In the genomic region with DNA sequence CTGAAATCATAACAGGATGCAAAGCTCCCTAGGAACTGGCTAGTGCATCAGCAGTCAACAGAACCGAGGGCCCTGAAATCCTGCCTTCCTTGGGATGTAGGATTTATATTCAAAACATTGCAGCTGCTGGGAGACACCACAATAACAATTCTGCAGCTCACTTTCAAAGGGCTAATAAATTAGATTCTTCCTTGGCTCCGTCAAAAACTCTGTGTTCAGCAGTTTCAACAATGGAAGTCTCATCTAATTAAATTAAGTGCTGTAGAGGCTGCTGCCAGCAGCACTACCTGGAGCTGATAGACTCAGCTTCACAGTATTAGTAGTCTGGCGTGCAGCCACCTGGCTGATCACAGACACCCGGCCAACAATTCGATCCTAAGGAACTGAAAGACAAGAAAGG, we compare ENCODE assay signal across 11 mouse cellular contexts.
A peak's percentile ranks its signal among the peaks of the same experiment; 100 is the strongest.
DNase-seq lines count a peak whose midpoint lies in the region; ATAC-seq and TF ChIP-seq lines count a peak whose summit lies in the region.
"Had no signal": no experiment of that assay in that cellular context is flagged by ENCODE, and none has a peak within 500 bp of the region (broad histone marks: within the 10 kb centered on the region; RNA-seq: fewer than 3 reads in every experiment).

No protein-coding gene starts in this region.

- H3K27me3 ChIP-seq in forebrain, embryonic 13.5 days, result no peaks in the 10 kb centered on the region
- no peaks in the 10 kb centered on the region for H3K27me3 ChIP-seq in forebrain, embryonic 10.5 days (ENCODE audit: poor library complexity, severe bottlenecking)
- no peaks in the 10 kb centered on the region for H3K27me3 ChIP-seq in limb, embryonic 13.5 days
- H3K27me3 ChIP-seq in limb, embryonic 10.5 days (ENCODE audit: low read depth, poor library complexity, severe bottlenecking), result no peaks in the 10 kb centered on the region
- H3K27me3 ChIP-seq in embryonic facial prominence, embryonic 13.5 days, result no peaks in the 10 kb centered on the region
- H3K27me3 ChIP-seq in limb, embryonic 14.5 days (ENCODE audit: control insufficient read depth, insufficient read depth, low read length), result no peaks in the 10 kb centered on the region
- H3K27me3 ChIP-seq: lung, embryonic 15.5 days had no signal

- H3K4me2 ChIP-seq in forebrain, embryonic 13.5 days, result peak overlapping the region; percentile 12
- H3K4me2 ChIP-seq in limb, embryonic 13.5 days (replicated peaks), result peak overlapping the region; percentile 21; the same call in 1 of the 2 replicates
- H3K4me2 ChIP-seq in embryonic facial prominence, embryonic 13.5 days, result peak overlapping the region; percentile 41
- peak overlapping the region; percentile 4; the same call in 1 of the 2 replicates for H3K4me2 ChIP-seq in limb, embryonic 14.5 days (replicated peaks; ENCODE audit: low read depth, low read length, severe bottlenecking)
- H3K4me2 ChIP-seq: lung, embryonic 15.5 days had no signal

- 16% methylated on average over 5 of the region's 5 CpGs for WGBS in forebrain, embryonic 13.5 days
- 30% methylated on average over 5 of the region's 5 CpGs for WGBS in forebrain, embryonic 10.5 days
- WGBS in limb, embryonic 13.5 days, result 26% methylated on average over 5 of the region's 5 CpGs
- WGBS in limb, embryonic 10.5 days, result 36% methylated on average over 5 of the region's 5 CpGs
- WGBS in embryonic facial prominence, embryonic 13.5 days, result 15% methylated on average over 5 of the region's 5 CpGs
- 26% methylated on average over 5 of the region's 5 CpGs for WGBS in limb, embryonic 14.5 days

- no peak overlapping the region for H3K4me3 ChIP-seq in forebrain, embryonic 13.5 days
- no peak overlapping the region for H3K4me3 ChIP-seq in forebrain, embryonic 10.5 days
- H3K4me3 ChIP-seq in limb, embryonic 13.5 days, result no peak overlapping the region
- H3K4me3 ChIP-seq in limb, embryonic 10.5 days, result no peak overlapping the region
- no peak overlapping the region; the same call in 1 of the 2 replicates for H3K4me3 ChIP-seq in embryonic facial prominence, embryonic 13.5 days
- H3K4me3 ChIP-seq in limb, embryonic 14.5 days (replicated peaks; ENCODE audit: low read length), result no peak overlapping the region
- H3K4me3 ChIP-seq: lung, embryonic 15.5 days had no signal

- ATAC-seq in forebrain, embryonic 13.5 days, result peak; percentile 61; the same call in 1 of the 2 replicates
- ATAC-seq in limb, embryonic 13.5 days (ENCODE audit: low FRiP score, low read depth), result no peak
- no peak for ATAC-seq in embryonic facial prominence, embryonic 13.5 days (ENCODE audit: insufficient number of reproducible peaks, insufficient read depth, low FRiP score, low TSS enrichment, low read depth)
- no peak; the same call in 1 of the 2 replicates for ATAC-seq in limb, embryonic 14.5 days (ENCODE audit: low FRiP score, low read depth)
- ATAC-seq: inflammation-experienced regulatory T-cells, adult 6 months had no signal

- no peak overlapping the region for H3K27ac ChIP-seq in forebrain, embryonic 13.5 days
- no peak overlapping the region for H3K27ac ChIP-seq in forebrain, embryonic 10.5 days
- H3K27ac ChIP-seq in limb, embryonic 13.5 days, result no peak overlapping the region
- H3K27ac ChIP-seq in limb, embryonic 10.5 days, result no peak overlapping the region
- H3K27ac ChIP-seq in embryonic facial prominence, embryonic 13.5 days, result no peak overlapping the region
- H3K27ac ChIP-seq in limb, embryonic 14.5 days (replicated peaks; ENCODE audit: low read depth, low read length), result no peak overlapping the region
- H3K27ac ChIP-seq: lung, embryonic 15.5 days had no signal

- no peak for DNase-seq in forebrain, embryonic 10.5 days (ENCODE audit: extremely low spot score, low spot score)
- DNase-seq in limb, embryonic 10.5 days (ENCODE audit: low spot score), result no peak
- DNase-seq in limb, embryonic 14.5 days (ENCODE audit: low spot score), result peak; percentile 24
- no peak for DNase-seq in lung, postnatal 25 days (ENCODE audit: low spot score)
- DNase-seq in lung, postnatal 10 days, result no peak
- DNase-seq: adrenal gland, postnatal 25 days had no signal

- TF ChIP-seq POLR2A in limb, embryonic 14.5 days (IDR thresholded peaks at IDR 0.05; ENCODE audit: borderline replicate concordance, extremely low read depth, insufficient read depth, insufficient read length), result no peak

- H3K9ac ChIP-seq in forebrain, embryonic 13.5 days, result no peak overlapping the region
- H3K9ac ChIP-seq in limb, embryonic 13.5 days, result no peak overlapping the region
- H3K9ac ChIP-seq in embryonic facial prominence, embryonic 13.5 days, result no peak overlapping the region
- H3K9ac ChIP-seq in limb, embryonic 14.5 days (ENCODE audit: low read depth, low read length, severe bottlenecking), result no peak overlapping the region
- H3K9ac ChIP-seq: lung, embryonic 15.5 days had no signal

- no peaks in the 10 kb centered on the region for H3K9me3 ChIP-seq in forebrain, embryonic 13.5 days (replicated peaks)
- H3K9me3 ChIP-seq in forebrain, embryonic 10.5 days, result no peaks in the 10 kb centered on the region
- H3K9me3 ChIP-seq in limb, embryonic 13.5 days, result no peaks in the 10 kb centered on the region
- no peaks in the 10 kb centered on the region for H3K9me3 ChIP-seq in limb, embryonic 10.5 days (replicated peaks)
- no peaks in the 10 kb centered on the region for H3K9me3 ChIP-seq in embryonic facial prominence, embryonic 13.5 days
- no peaks in the 10 kb centered on the region for H3K9me3 ChIP-seq in limb, embryonic 14.5 days (ENCODE audit: control insufficient read depth, low read length)
- H3K9me3 ChIP-seq: lung, embryonic 15.5 days had no signal

- H3K36me3 ChIP-seq in forebrain, embryonic 13.5 days (ENCODE audit: poor library complexity, severe bottlenecking), result no peaks in the 10 kb centered on the region
- H3K36me3 ChIP-seq in forebrain, embryonic 10.5 days (replicated peaks), result no peaks in the 10 kb centered on the region
- H3K36me3 ChIP-seq in limb, embryonic 13.5 days, result no peaks in the 10 kb centered on the region
- H3K36me3 ChIP-seq in limb, embryonic 10.5 days, result no peaks in the 10 kb centered on the region
- no peaks in the 10 kb centered on the region for H3K36me3 ChIP-seq in embryonic facial prominence, embryonic 13.5 days
- H3K36me3 ChIP-seq in limb, embryonic 14.5 days (ENCODE audit: control insufficient read depth, insufficient read depth, low read length), result no peaks in the 10 kb centered on the region
- H3K36me3 ChIP-seq: lung, embryonic 15.5 days had no signal

- peaks cover 6% of the 10 kb centered on the region for H3K4me1 ChIP-seq in forebrain, embryonic 13.5 days
- H3K4me1 ChIP-seq in forebrain, embryonic 10.5 days, result peaks cover 6% of the 10 kb centered on the region
- H3K4me1 ChIP-seq in limb, embryonic 13.5 days, result no peaks in the 10 kb centered on the region
- H3K4me1 ChIP-seq in limb, embryonic 10.5 days, result no peaks in the 10 kb centered on the region
- H3K4me1 ChIP-seq in embryonic facial prominence, embryonic 13.5 days, result 0 out of 2 replicates have a peak, but pooled peaks cover 3% of the 10 kb centered on the region
- no peaks in the 10 kb centered on the region for H3K4me1 ChIP-seq in limb, embryonic 14.5 days (ENCODE audit: control insufficient read depth, insufficient read depth, low read length)
- H3K4me1 ChIP-seq: lung, embryonic 15.5 days had no signal
